Mouse (Mus musculus): ENCODE data around the gene Ttc29. TPM values are rescaled to one million over a fixed set of nuclear protein-coding genes. Genes with fewer than 3 reads are reported as not detected.

Gene Ttc29
- 0.28 and 0.38 TPM in 2 replicates for polyA plus RNA-seq (2015; fragmentation: Nextera tagmentation; extraction: Ambion mirVana)

- 2% methylated on average over 11 of the region's 11 CpGs for WGBS
- peaks cover 17% of the 10 kb centered on the region for H3K4me1 ChIP-seq (replicated peaks)
- no peaks in the 10 kb centered on the region for H3K36me3 ChIP-seq
- no peaks in the 10 kb centered on the region for H3K9me3 ChIP-seq
- no peak within 1 kb of the TSS for H3K9ac ChIP-seq (replicated peaks)
- H3K27me3 ChIP-seq, result no peaks in the 10 kb centered on the region
- H3K4me2 ChIP-seq (replicated peaks), result peak within 1 kb of the TSS; percentile 34
- no peak within 1 kb of the TSS for H3K4me3 ChIP-seq (replicated peaks)
- ATAC-seq, result peak; percentile 97
- no peak within 1 kb of the TSS for H3K27ac ChIP-seq
These were observed at the start of gene Ttc29 for GRCm38 (mm10) chr8:78213074-78213473. Ttc29 (plus strand) TSS chr8:78213297.

- H3K4me2 ChIP-seq (replicated peaks), result no peak overlapping the region
- no peaks in the 10 kb centered on the region for H3K27me3 ChIP-seq
- no peaks in the 10 kb centered on the region for H3K4me1 ChIP-seq (replicated peaks)
- no peak overlapping the region for H3K27ac ChIP-seq
- no peaks in the 10 kb centered on the region for H3K9me3 ChIP-seq
- H3K9ac ChIP-seq (replicated peaks), result no peak overlapping the region
- H3K36me3 ChIP-seq, result no peaks in the 10 kb centered on the region
- 87% methylated on average over 1 of the region's 1 CpGs for WGBS
- H3K4me3 ChIP-seq (replicated peaks), result no peak overlapping the region
- ATAC-seq, result no peak
These were observed 41.7 kb upstream of the Ttc29 start for GRCm38 (mm10) chr8:78171351-78171750.

- no peaks in the 10 kb centered on the region for H3K9me3 ChIP-seq
- no peak overlapping the region for H3K27ac ChIP-seq
- peak; percentile 55; the same call in 1 of the 2 replicates for ATAC-seq
- no peaks in the 10 kb centered on the region for H3K36me3 ChIP-seq
- no peak overlapping the region for H3K9ac ChIP-seq (replicated peaks)
- H3K4me2 ChIP-seq (replicated peaks), result no peak overlapping the region
- no peak overlapping the region for H3K4me3 ChIP-seq (replicated peaks)
- 52% methylated on average over 7 of the region's 7 CpGs for WGBS
- H3K27me3 ChIP-seq, result no peaks in the 10 kb centered on the region
- H3K4me1 ChIP-seq (replicated peaks), result peaks cover 4% of the 10 kb centered on the region; the same call in 1 of the 2 replicates
These were observed 30.4 kb upstream of the Ttc29 start for GRCm38 (mm10) chr8:78182654-78183053.

GRCm38 (mm10) chr8:78183414-78183813, 29.7 kb upstream of the Ttc29 start:
- peak; percentile 53; the same call in 1 of the 2 replicates for ATAC-seq
- Histone ChIP-seq H3K4me1 (replicated peaks) (peaks cover 4% of the 10 kb centered on the region; the same call in 1 of the 2 replicates), H3K4me2 (replicated peaks) (no peak overlapping the region), H3K27ac (no peak overlapping the region), H3K9me3 (no peaks in the 10 kb centered on the region), H3K9ac (replicated peaks) (no peak overlapping the region), H3K27me3 (no peaks in the 10 kb centered on the region), H3K4me3 (replicated peaks) (no peak overlapping the region), H3K36me3 (no peaks in the 10 kb centered on the region)
- WGBS, result 66% methylated on average over 6 of the region's 6 CpGs

- Histone ChIP-seq H3K4me1 (replicated peaks) (peaks cover 4% of the 10 kb centered on the region; the same call in 1 of the 2 replicates), H3K27me3 (no peaks in the 10 kb centered on the region), H3K27ac (no peak overlapping the region), H3K4me3 (replicated peaks) (no peak overlapping the region), H3K9me3 (no peaks in the 10 kb centered on the region), H3K4me2 (replicated peaks) (no peak overlapping the region), H3K36me3 (no peaks in the 10 kb centered on the region), H3K9ac (replicated peaks) (no peak overlapping the region)
- no peak for ATAC-seq
These were observed 26.0 kb upstream of the Ttc29 start for GRCm38 (mm10) chr8:78187087-78187486.

GRCm38 (mm10) chr8:78204229-78204628, 8.9 kb upstream of the Ttc29 start:
- 40% methylated on average over 5 of the region's 5 CpGs for WGBS
- Histone ChIP-seq H3K9ac (replicated peaks) (no peak overlapping the region), H3K4me3 (replicated peaks) (no peak overlapping the region), H3K36me3 (no peaks in the 10 kb centered on the region), H3K4me1 (replicated peaks) (no peaks in the 10 kb centered on the region), H3K27me3 (no peaks in the 10 kb centered on the region), H3K9me3 (no peaks in the 10 kb centered on the region), H3K27ac (no peak overlapping the region), H3K4me2 (replicated peaks) (no peak overlapping the region)
- no peak for ATAC-seq

- no peak overlapping the region for H3K9ac ChIP-seq (replicated peaks)
- 85% methylated on average over 3 of the region's 3 CpGs for WGBS
- H3K4me2 ChIP-seq (replicated peaks), result no peak overlapping the region
- no peaks in the 10 kb centered on the region for H3K27me3 ChIP-seq
- no peak overlapping the region for H3K27ac ChIP-seq
- ATAC-seq, result no peak
- no peaks in the 10 kb centered on the region for H3K9me3 ChIP-seq
- H3K4me1 ChIP-seq (replicated peaks), result peaks cover 17% of the 10 kb centered on the region
- H3K36me3 ChIP-seq, result no peaks in the 10 kb centered on the region
- H3K4me3 ChIP-seq (replicated peaks), result no peak overlapping the region
These were observed 2.7 kb upstream of the Ttc29 start for GRCm38 (mm10) chr8:78210424-78210823.

GRCm38 (mm10) chr8:78214645-78215044, 1.5 kb downstream of the Ttc29 start:
- peak; percentile 73 for ATAC-seq
- no peaks in the 10 kb centered on the region for H3K36me3 ChIP-seq

GRCm38 (mm10) chr8:78226087-78226486, 13.0 kb downstream of the Ttc29 start:
- no peak overlapping the region for H3K9ac ChIP-seq (replicated peaks)
- no peaks in the 10 kb centered on the region for H3K9me3 ChIP-seq
- no peak overlapping the region for H3K4me2 ChIP-seq (replicated peaks)
- no peaks in the 10 kb centered on the region for H3K27me3 ChIP-seq
- H3K27ac ChIP-seq, result no peak overlapping the region
- 72% methylated on average over 4 of the region's 4 CpGs for WGBS
- no peak for ATAC-seq
- no peaks in the 10 kb centered on the region for H3K36me3 ChIP-seq
- peaks cover 12% of the 10 kb centered on the region for H3K4me1 ChIP-seq (replicated peaks)
- no peak overlapping the region for H3K4me3 ChIP-seq (replicated peaks)

More at GRCm38 (mm10) chr8:78214645-78215044, 1.5 kb downstream of the Ttc29 start:
- no peak overlapping the region for H3K27ac ChIP-seq
- WGBS, result 15% methylated on average over 3 of the region's 3 CpGs
- H3K9me3 ChIP-seq, result no peaks in the 10 kb centered on the region
- H3K27me3 ChIP-seq, result no peaks in the 10 kb centered on the region
- H3K4me1 ChIP-seq (replicated peaks), result peaks cover 17% of the 10 kb centered on the region
- no peak overlapping the region for H3K4me3 ChIP-seq (replicated peaks)
- H3K9ac ChIP-seq (replicated peaks), result no peak overlapping the region
- no peak overlapping the region for H3K4me2 ChIP-seq (replicated peaks)

- Histone ChIP-seq H3K4me1 (replicated peaks) (peaks cover 20% of the 10 kb centered on the region), H3K27ac (no peak overlapping the region), H3K9me3 (no peaks in the 10 kb centered on the region), H3K4me3 (replicated peaks) (no peak overlapping the region), H3K4me2 (replicated peaks) (no peak overlapping the region), H3K36me3 (no peaks in the 10 kb centered on the region), H3K9ac (replicated peaks) (no peak overlapping the region), H3K27me3 (no peaks in the 10 kb centered on the region)
- WGBS, result 31% methylated on average over 2 of the region's 2 CpGs
- peak; percentile 43; the same call in 1 of the 2 replicates for ATAC-seq
These were observed 17.6 kb downstream of the Ttc29 start for GRCm38 (mm10) chr8:78230721-78231120.

GRCm38 (mm10) chr8:78232870-78233707, 20.0 kb downstream of the Ttc29 start:
- ATAC-seq, result no peak
- 40% methylated on average over 14 of the region's 14 CpGs for WGBS
- H3K27ac ChIP-seq, result no peak overlapping the region
- peak overlapping the region; percentile 35 for H3K4me2 ChIP-seq (replicated peaks)
- no peak overlapping the region for H3K4me3 ChIP-seq (replicated peaks)
- peak overlapping the region; percentile 29; the same call in 1 of the 2 replicates for H3K9ac ChIP-seq (replicated peaks)
- H3K36me3 ChIP-seq, result no peaks in the 10 kb centered on the region
- peaks cover 20% of the 10 kb centered on the region for H3K4me1 ChIP-seq (replicated peaks)
- no peaks in the 10 kb centered on the region for H3K27me3 ChIP-seq
- no peaks in the 10 kb centered on the region for H3K9me3 ChIP-seq

GRCm38 (mm10) chr8:78233708-78234201, 20.7 kb downstream of the Ttc29 start:
- Histone ChIP-seq H3K36me3 (no peaks in the 10 kb centered on the region), H3K9ac (replicated peaks) (peak overlapping the region; percentile 29; the same call in 1 of the 2 replicates), H3K27me3 (no peaks in the 10 kb centered on the region), H3K9me3 (no peaks in the 10 kb centered on the region), H3K4me3 (replicated peaks) (no peak overlapping the region), H3K4me1 (replicated peaks) (peaks cover 20% of the 10 kb centered on the region), H3K4me2 (replicated peaks) (no peak overlapping the region), H3K27ac (no peak overlapping the region)
- 66% methylated on average over 7 of the region's 7 CpGs for WGBS
- no peak for ATAC-seq

Data from midbrain, embryonic 13.5 days (tissue).